Mouse (Mus musculus) heart, adult 2 months (tissue): ENCODE results near the gene Ptprd.

Experiments used
- CTCF ChIP-seq: fragments of 200-600 bp; IDR thresholded peaks from 2 replicates; pipeline ENCODE4 v1.8.1; 2022; ENCODE audit warnings: antibody characterized with exemption, mild to moderate bottlenecking, moderate library complexity
- EP300 ChIP-seq: fragments of 200-500 bp; IDR thresholded peaks from 2 replicates; pipeline ENCODE4 v1.6.1; 2011; ENCODE audit warnings: low read depth, low read length, control low read depth; ENCODE audit not compliant: insufficient read depth
- POLR2A ChIP-seq: fragments of 200-500 bp; IDR thresholded peaks from 2 replicates; pipeline ENCODE4 v1.6.1; 2011; ENCODE audit warnings: mild to moderate bottlenecking, low read depth, low read length, control low read depth; ENCODE audit not compliant: insufficient read depth

DNA sequence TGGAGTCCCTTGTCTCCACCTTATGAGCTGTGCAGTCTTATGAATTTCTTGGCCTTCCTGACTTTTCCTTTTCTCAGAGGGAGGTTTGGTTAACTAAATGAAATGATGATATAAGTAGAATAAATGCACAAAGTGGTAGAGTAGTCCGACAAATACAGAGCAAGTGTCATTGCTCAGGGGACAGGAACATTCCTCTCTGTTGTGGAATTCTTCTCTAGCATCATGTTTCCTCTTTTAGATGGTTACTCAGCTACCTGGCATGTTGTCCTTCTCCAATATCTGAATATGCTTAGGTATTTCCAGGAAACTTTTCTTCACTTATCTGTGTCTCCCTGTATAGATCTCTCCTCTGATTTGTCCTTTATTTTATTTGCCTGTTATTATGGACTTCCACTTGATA lies 1207.3 kb downstream of the Ptprd start:
- TF ChIP-seq CTCF, result no peak
- TF ChIP-seq POLR2A, result no peak
- no peak for TF ChIP-seq EP300
